Mouse (Mus musculus) forebrain, embryonic 16.5 days (tissue): ENCODE measurements around the gene Actrt2. TPM values are rescaled to one million over a fixed set of nuclear protein-coding genes. Genes with fewer than 3 reads are reported as not detected.

Experiments
- ATAC-seq: fragments of 200-750 bp; cut with Nextera tagmentation; 2 replicates; pipeline ENCODE4 v1.8.0; 2017; ENCODE audit warnings: mild to moderate bottlenecking, moderate library complexity
- H3K27ac ChIP-seq: fragments of 300-500 bp; sonication (generic); 2 replicates; pipeline ENCODE4 v1.5.1; 2014; ENCODE audit warnings: low read length, control low read depth
- H3K27me3 ChIP-seq: fragments of 300-500 bp; sonication (generic); replicated peaks from 2 replicates; pipeline ENCODE4 v1.6.1; 2014; ENCODE audit warnings: low read length; ENCODE audit not compliant: control insufficient read depth, insufficient read depth
- H3K36me3 ChIP-seq: fragments of 300-500 bp; sonication (generic); 2 replicates; pipeline ENCODE4 v1.6.1; 2014; ENCODE audit not compliant: control insufficient read depth, insufficient read depth
- H3K4me1 ChIP-seq: fragments of 300-500 bp; sonication (generic); replicated peaks from 2 replicates; pipeline ENCODE4 v1.6.1; 2014; ENCODE audit warnings: low read length; ENCODE audit not compliant: control insufficient read depth, insufficient read depth
- H3K4me2 ChIP-seq: fragments of 300-500 bp; sonication (generic); 2 replicates; pipeline ENCODE4 v1.6.1; 2014; ENCODE audit warnings: mild to moderate bottlenecking, low read length, control low read depth
- H3K4me3 ChIP-seq: fragments of 300-500 bp; sonication (generic); replicated peaks from 2 replicates; pipeline ENCODE4 v1.5.1; 2014; ENCODE audit warnings: mild to moderate bottlenecking, low read length, control low read depth
- H3K9ac ChIP-seq: fragments of 300-500 bp; sonication (generic); replicated peaks from 2 replicates; pipeline ENCODE4 v1.6.1; 2014; ENCODE audit warnings: low read depth, low read length, control low read depth
- H3K9me3 ChIP-seq: fragments of 300-500 bp; sonication (generic); 2 replicates; pipeline ENCODE4 v1.6.1; 2016; ENCODE audit warnings: low read length; ENCODE audit not compliant: control insufficient read depth
- WGBS: fragments of 180-500 bp; shearing (Covaris S2); extraction: QIAGEN DNeasy Blood & Tissue Kit; methylation state at CpG from one replicate; pipeline ENCODE4 v1.1.7; 2014; 5-methylcytosine and 5-hydroxymethylcytosine counted together
- polyA plus RNA-seq: library from polyadenylated mRNA; unstranded; fragments of >200 nt; fragmentation: Nextera tagmentation; extraction: Ambion mirVana; gene quantifications from 2 replicates; pipeline ENCODE4 v1.2.1, GENCODE M21; 2015

Gene Actrt2
- polyA plus RNA-seq, 1 experiment from 2014 or later, result not detected

DNA sequence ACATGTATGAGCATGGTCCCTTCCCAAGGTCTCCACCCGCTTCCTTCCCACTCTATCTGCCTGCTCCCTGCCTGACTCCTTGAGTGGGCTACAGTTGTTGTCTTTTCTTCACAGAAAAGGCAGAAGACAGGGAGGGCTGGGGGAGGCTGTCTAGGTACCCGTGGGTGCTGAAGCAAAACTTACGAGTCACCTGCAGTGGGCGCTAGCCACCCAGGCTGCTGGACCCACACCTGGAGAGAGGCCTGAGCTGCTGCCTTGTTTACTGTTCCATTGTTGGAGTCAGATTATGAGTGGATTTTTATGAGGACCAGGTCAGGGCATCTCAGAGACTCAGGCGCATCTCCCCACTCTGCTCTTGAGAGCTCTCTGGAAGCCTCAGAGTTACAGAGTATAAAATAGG, 28.9 kb upstream of the Actrt2 start:
- Histone ChIP-seq H3K27me3 (no peaks in the 10 kb centered on the region), H3K4me3 (no peak overlapping the region), H3K27ac (no peak overlapping the region), H3K9ac (no peak overlapping the region), H3K9me3 (no peaks in the 10 kb centered on the region), H3K4me2 (no peak overlapping the region), H3K4me1 (peaks cover 5% of the 10 kb centered on the region; the same call in 1 of the 2 replicates), H3K36me3 (no peaks in the 10 kb centered on the region)
- 81% methylated on average over 5 of the region's 5 CpGs for WGBS
- no peak for ATAC-seq

DNA sequence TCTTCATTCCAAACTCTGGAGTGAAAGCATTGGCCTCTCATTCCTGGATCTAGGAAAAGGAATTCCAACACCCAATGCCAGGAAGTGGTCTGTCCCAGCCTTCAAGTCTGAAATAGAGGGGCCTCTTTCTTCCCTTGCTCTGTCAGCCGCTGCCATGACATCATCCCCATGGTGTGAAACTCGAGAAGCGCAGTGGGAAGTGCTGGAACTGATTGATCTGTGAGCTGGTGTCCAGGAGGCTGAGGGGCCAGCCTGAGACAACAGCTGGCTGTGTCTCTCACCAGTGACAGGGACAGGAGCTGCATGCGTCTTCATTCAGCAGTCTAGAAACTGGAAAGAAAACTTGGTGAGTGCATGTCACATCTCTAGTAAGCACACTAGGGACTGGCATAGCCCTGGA, 28.5 kb upstream of the Actrt2 start:
- ATAC-seq, result no peak
- no peak overlapping the region for H3K9ac ChIP-seq
- WGBS, result 25% methylated on average over 4 of the region's 4 CpGs
- H3K27me3 ChIP-seq, result no peaks in the 10 kb centered on the region
- H3K4me2 ChIP-seq, result no peak overlapping the region
- no peak overlapping the region for H3K27ac ChIP-seq
- H3K9me3 ChIP-seq, result no peaks in the 10 kb centered on the region
- H3K36me3 ChIP-seq, result no peaks in the 10 kb centered on the region
- H3K4me3 ChIP-seq, result no peak overlapping the region
- peaks cover 5% of the 10 kb centered on the region; the same call in 1 of the 2 replicates for H3K4me1 ChIP-seq

DNA sequence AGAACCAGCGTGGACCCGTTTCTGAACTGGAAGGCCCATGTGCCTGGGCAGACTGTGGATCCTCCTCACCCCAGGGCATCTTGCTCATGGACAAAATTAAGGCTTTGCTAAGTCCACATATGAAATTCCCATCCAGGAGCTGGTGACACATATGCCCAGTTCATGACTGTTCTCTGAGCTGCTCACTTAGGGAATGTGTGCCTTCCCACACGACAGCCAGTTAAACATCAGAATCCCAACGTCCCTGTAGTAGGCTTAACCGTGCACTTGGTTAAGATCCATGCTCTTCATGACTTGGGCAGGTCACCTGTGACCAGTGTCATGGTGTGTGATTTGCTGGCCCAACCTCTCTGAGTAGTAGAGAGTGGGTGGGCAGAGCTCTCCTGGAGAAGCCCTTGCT, 26.7 kb upstream of the Actrt2 start:
- H3K4me2 ChIP-seq, result no peak overlapping the region
- no peaks in the 10 kb centered on the region for H3K36me3 ChIP-seq
- no peak overlapping the region for H3K4me3 ChIP-seq
- ATAC-seq, result no peak
- peaks cover 5% of the 10 kb centered on the region; the same call in 1 of the 2 replicates for H3K4me1 ChIP-seq
- no peaks in the 10 kb centered on the region for H3K9me3 ChIP-seq
- H3K27me3 ChIP-seq, result no peaks in the 10 kb centered on the region
- 93% methylated on average over 5 of the region's 5 CpGs for WGBS
- H3K27ac ChIP-seq, result no peak overlapping the region
- H3K9ac ChIP-seq, result no peak overlapping the region

DNA sequence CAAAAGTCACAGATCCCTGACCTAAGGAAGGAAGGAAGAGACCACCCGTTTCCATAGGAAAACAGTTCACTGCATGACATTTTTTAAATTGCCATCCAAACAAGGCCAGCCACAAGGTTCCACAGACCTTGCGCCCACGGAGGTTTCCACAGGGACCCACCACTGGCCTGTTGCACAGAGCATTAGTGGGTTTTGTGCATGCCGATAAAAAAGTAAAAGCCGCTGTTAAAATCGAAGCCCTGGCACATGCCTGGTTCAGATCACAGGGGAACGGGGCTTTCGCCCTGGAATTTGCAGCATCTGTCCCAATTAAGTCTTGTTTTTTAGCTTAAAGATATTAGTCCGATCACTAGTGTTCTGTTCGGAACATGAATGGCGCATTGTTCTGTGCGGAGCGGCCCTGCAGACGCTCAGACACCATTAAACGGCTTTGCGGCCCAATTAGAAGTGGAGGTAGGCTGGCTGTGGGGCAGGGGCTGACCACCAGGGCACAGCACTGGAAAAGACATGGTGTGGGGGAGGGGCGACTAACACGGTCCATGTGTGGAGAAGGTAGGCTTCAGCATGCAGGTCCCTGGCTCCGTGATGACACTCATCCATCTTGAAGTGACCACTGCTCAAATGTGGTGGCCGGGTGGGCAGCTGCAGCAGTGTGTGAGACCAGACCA, 25.8 kb upstream of the Actrt2 start:
- Histone ChIP-seq H3K4me1 (peaks cover 4% of the 10 kb centered on the region; the same call in 1 of the 2 replicates), H3K9me3 (no peaks in the 10 kb centered on the region), H3K27me3 (no peaks in the 10 kb centered on the region), H3K36me3 (no peaks in the 10 kb centered on the region), H3K4me2 (no peak overlapping the region), H3K9ac (no peak overlapping the region), H3K4me3 (no peak overlapping the region), H3K27ac (no peak overlapping the region)
- no peak for ATAC-seq
- 24% methylated on average over 20 of the region's 20 CpGs for WGBS

DNA sequence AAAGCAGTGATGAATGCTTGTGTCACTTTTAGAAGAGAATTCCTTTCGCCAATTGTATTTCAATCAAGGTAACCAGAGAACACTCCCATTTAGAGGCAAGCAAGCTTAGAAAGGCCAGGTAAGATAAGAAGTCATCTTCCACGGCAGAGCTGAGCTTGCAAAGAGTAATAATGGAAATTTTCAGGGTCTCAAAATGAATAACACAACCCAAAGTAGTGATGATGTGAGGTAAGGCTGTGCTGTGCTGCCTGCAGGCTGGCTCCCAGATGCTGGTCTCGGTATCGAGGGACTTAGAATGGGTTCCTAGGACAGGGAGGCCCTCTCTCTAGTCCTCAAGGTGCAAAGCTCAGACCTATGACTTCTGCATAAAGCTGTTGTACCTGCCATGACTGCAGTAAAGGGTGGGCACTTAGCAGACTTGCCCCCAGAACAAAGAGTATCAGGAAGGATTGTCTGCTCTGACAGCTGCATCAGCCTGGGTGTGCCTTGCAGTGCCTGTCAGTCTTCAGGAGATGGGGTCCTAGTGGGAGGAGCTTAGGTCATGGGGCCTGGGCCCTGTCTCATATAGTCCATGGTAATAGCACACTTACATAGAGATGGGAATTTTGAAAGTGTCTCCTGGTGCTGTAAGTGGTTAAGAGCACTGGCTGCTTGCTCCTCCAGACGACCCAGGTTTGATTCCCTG, 15.5 kb upstream of the Actrt2 start:
- ATAC-seq, result no peak
- no peaks in the 10 kb centered on the region for H3K9me3 ChIP-seq
- H3K36me3 ChIP-seq, result no peaks in the 10 kb centered on the region
- WGBS, result 81% methylated on average over 5 of the region's 5 CpGs
- H3K4me1 ChIP-seq, result no peaks in the 10 kb centered on the region
- no peak overlapping the region for H3K4me3 ChIP-seq
- H3K27ac ChIP-seq, result no peak overlapping the region
- H3K4me2 ChIP-seq, result no peak overlapping the region
- no peak overlapping the region for H3K9ac ChIP-seq
- H3K27me3 ChIP-seq, result no peaks in the 10 kb centered on the region

DNA sequence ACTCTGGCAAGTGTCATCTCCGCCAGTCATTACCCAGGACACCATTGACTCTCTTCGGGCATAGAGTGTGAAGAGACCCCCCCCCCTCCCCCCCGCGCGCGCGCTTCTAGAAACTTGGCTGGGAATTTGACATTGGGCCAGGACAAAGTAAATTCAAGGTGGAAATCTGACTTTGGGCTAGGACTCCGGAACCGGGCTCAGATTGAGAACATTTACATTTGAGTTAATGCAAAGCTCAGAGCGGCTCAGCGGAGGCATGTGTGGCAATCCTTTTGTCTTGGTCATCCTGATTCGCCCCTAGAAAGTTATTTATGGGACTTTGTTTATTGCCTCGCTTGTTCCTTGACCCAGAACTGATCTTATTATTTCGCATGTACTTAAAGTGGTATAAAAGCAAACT, 14.6 kb upstream of the Actrt2 start:
- no peak overlapping the region for H3K9ac ChIP-seq
- no peaks in the 10 kb centered on the region for H3K36me3 ChIP-seq
- no peak overlapping the region for H3K27ac ChIP-seq
- 49% methylated on average over 14 of the region's 14 CpGs for whole genome bisulfite sequencing
- no peaks in the 10 kb centered on the region for H3K9me3 ChIP-seq
- no peak overlapping the region for H3K4me3 ChIP-seq
- no peak overlapping the region for H3K4me2 ChIP-seq
- H3K4me1 ChIP-seq, result no peaks in the 10 kb centered on the region
- no peaks in the 10 kb centered on the region for H3K27me3 ChIP-seq
- no peak for ATAC-seq

DNA sequence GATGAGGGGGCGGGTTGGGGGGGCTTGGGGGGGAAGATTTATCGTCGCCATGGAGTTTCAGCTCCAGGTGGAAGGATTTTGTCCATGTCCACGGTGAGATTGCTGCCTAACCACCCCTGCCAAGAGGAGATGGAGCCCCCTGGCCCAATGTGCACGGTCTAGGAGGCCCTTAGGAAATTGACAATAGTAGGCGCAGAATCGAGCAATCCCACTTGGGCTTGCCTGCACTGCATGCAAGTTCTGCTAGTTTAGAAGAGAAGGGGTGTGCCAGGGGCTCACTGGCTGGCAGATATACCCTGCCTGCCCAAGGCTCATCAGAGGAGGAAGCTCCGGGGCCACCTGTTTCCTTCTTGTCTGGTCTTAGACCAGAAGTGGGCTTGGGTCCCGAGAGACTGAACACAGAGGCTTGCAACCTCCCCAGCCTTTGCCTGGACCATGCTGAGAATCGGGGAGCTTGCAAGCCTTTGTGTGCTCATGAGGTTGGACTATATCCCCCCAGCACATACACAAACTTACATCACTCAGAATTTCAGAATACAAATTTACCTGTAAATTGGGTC, 7.9 kb upstream of the Actrt2 start:
- no peak for ATAC-seq
- H3K36me3 ChIP-seq, result no peaks in the 10 kb centered on the region
- H3K9ac ChIP-seq, result no peak overlapping the region
- H3K4me2 ChIP-seq, result no peak overlapping the region
- no peak overlapping the region for H3K4me3 ChIP-seq
- no peak overlapping the region for H3K27ac ChIP-seq
- H3K9me3 ChIP-seq, result no peaks in the 10 kb centered on the region
- WGBS, result 51% methylated on average over 10 of the region's 10 CpGs
- H3K27me3 ChIP-seq, result no peaks in the 10 kb centered on the region; the same call in 1 of the 2 replicates
- peaks cover 4% of the 10 kb centered on the region; the same call in 1 of the 2 replicates for H3K4me1 ChIP-seq

DNA sequence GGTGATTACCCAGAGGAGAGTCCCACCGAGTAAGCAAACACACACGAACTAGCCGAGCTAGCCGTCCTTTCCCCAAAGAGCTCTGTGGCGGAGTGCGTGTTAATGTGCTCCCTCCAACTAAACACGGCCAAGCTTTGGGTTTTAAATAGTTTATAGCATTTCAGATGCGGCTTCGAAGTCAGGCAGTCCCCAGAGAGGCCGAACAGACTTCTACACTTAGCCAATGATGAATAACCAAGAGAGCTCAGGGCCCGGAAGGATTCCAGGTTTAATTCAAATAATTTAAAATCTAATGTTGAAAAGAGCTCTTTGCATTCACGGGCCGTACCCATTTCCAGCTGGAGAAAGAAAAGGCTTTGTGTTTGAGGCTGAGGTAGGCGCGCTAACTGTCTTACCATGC, 7.3 kb upstream of the Actrt2 start:
- 0 out of 2 replicates have a peak overlapping the region, but pooled peaks have one; percentile 2 for H3K9ac ChIP-seq
- no peaks in the 10 kb centered on the region for H3K9me3 ChIP-seq
- 19% methylated on average over 15 of the region's 15 CpGs for WGBS
- H3K36me3 ChIP-seq, result no peaks in the 10 kb centered on the region
- H3K4me2 ChIP-seq, result peak overlapping the region; percentile 40
- H3K27me3 ChIP-seq, result no peaks in the 10 kb centered on the region; the same call in 1 of the 2 replicates
- H3K27ac ChIP-seq, result no peak overlapping the region
- peak; percentile 47; the same call in 1 of the 2 replicates for ATAC-seq
- peak overlapping the region; percentile 5; the same call in 1 of the 2 replicates for H3K4me3 ChIP-seq
- H3K4me1 ChIP-seq, result peaks cover 4% of the 10 kb centered on the region; the same call in 1 of the 2 replicates

DNA sequence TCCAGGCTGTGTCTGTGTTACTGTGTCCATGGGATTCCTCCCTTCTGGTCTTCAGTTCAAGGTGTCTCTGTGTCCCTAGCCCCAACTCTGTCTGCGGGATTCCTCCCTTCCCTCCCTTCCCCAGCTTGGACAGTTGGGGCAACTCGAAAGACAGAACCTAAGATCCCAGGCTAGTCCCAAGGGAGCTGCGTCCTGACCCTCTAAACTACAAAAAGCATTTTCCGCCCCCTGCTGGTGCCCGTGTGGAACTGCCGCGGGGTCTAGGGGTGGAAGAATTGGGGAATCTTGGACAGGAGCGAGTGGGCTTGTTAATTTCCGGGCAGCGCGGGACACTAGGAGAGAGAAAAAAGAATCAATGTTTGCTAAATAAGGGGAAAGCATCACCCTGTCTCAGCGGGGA, 6.9 kb upstream of the Actrt2 start:
- Histone ChIP-seq H3K4me3 (peak overlapping the region; percentile 5; the same call in 1 of the 2 replicates), H3K36me3 (no peaks in the 10 kb centered on the region), H3K9me3 (no peaks in the 10 kb centered on the region), H3K27ac (no peak overlapping the region), H3K4me2 (peak overlapping the region; percentile 40), H3K27me3 (no peaks in the 10 kb centered on the region; the same call in 1 of the 2 replicates), H3K9ac (0 out of 2 replicates have a peak overlapping the region, but pooled peaks have one; percentile 2), H3K4me1 (peaks cover 4% of the 10 kb centered on the region; the same call in 1 of the 2 replicates)
- WGBS, result 2% methylated on average over 12 of the region's 12 CpGs
- ATAC-seq, result peak; percentile 64; the same call in 1 of the 2 replicates
